Mouse (Mus musculus) heart, adult 11 months (tissue): ENCODE results near the gene Mindy3.

Source experiments
- DNase-seq: peaks from one replicate; pipeline ENCODE4 v3.0.0; 2022

Gene Mindy3

DNA sequence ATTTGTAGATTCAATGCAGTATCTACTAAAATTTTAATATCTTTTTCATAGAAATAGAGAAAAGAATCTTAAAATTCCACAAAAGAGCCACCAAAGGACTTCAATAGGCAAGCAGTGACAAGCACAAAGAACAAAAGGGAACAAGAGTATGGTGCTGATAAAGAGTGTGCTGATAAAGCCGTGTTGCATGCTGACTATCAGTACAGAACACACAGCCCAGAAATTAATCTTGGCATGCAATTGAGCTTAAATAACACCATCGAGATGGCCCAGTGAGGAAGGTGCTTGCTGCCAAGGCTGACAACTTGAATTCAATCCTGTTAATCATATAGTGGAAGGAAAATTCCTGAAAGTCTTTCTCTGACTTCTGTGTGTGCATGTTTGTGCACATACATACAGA, 50.8 kb downstream of the Mindy3 start:
- peak; percentile 23 for DNase-seq

DNA sequence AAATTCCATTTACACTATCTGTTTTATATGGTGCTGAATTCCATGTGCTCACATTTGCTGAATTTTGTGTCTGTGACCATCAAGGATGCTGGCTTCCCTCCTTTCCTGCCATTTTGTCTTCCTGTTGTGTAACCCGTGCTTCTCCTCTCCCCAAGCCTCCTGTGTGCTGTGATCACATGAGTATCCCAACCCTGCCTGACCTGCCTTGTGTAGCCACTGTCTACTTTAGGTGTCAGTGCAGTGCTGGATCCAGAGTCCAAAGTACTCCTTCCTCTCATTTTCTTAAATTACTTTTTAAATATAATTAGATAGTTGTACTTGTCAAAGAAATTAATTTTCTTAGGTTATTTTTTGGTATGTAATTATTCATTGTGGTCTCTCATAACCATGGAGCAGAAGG, 51.3 kb downstream of the Mindy3 start:
- DNase-seq = peak; percentile 18

DNA sequence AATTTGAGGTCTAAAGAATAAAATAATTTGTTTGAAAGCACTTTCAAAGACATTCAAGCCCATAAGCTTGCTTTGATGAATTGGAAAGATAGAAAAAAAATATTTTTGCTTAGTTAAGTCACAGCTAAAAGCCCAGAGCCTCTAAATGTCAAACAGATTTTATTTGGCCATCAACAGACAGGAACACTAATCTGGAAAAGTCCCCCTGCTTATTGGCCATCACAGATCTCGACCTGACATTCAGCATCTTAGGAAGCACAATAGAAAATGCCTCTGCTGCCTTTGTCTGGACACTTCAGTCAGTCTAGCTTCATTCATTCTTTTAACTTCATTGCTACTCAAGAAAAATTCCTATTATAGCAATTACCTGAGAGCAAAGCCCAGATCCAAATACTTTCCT, 58.0 kb downstream of the Mindy3 start:
- peak; percentile 68 for DNase-seq

DNA sequence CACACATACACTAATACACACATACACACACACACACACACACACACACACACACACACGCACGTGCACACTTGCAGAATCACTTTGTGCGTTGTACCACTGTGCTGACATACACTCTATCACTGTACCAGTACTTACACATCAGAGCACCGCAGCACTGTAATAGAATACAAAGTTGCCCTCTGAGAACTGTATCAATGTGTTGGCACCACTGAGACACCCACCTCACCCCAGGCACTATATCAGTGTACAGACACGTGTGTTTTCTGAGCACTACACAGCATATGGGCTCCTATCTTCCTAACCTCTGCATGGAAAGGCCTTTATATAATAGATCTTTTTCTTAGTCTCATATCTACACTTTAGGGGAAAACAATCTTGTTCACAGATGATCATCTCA, 64.4 kb downstream of the Mindy3 start:
- no peak for DNase-seq

DNA sequence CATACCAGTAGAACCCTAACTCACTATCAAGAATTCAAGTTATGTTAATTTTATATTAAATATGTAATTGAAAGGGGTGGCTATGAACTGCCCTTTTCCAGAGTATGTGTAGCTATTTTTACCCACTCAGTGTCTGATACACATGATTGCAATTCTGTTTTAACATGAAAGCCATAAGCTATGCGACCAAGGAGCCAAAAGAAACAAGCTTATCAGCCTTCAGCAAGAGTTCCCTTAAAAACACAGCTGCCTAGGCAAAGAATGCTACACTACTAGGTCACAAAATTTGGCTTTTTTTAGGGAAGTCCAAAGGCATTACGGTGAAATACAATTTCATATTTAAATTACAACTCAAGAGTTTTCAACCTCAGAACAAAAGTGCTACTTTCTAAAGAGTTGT, 70.4 kb downstream of the Mindy3 start:
- DNase-seq = peak; percentile 61

DNA sequence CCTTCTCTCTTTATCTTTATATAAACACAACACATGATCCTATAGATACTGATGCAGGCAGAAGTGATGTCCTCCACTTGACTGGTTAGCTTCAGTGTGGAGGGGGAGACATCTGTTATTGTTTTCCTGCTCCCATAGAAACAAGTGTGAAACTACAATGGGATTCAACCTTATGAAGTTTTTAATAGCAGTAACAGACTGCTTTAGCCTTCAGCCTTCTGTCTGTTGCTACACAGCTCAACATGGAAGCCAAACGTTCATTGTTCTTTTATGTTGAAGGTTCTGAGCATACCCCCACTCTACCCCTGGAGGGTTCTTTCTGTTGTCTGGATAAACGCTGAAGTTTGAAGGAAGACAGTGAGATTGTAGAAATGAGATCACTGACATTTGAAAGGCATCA, 87.3 kb downstream of the Mindy3 start:
- peak; percentile 8 for DNase-seq

DNA sequence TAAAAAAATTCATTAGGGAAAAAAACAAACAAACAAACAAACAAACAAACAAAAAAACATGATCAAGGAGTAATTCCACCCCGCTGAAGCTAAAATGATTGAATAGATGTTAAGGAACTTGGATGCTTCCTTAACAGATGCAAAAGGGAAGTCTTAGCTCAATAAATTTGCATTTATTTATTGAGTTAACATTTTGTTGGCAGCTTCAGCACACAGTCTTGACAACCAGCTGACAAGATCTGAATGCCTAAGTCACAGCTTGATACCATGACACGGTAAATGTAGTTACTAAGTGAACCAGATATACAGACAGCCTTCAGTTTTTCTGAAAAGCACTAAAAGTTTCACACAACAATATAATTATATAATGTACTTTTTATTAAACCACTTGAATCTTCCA, 89.7 kb downstream of the Mindy3 start:
- DNase-seq = no peak

DNA sequence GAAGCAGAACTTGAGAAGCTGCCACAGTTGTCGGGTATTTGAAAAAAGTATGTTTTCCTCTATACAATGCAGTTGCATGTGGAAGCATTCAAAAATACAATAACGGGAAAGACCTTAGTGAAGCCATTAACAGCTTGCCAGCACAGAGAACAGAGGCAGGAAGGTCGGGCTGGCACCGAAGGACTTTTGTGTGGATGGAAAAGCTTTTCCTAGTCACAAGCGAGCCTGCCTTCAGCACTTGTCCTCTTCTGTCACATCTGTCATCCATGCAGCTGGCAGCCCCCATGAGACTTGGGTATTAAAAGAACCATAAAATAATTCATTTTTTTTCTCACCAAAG, 90.2 kb downstream of the Mindy3 start:
- DNase-seq = no peak

DNA sequence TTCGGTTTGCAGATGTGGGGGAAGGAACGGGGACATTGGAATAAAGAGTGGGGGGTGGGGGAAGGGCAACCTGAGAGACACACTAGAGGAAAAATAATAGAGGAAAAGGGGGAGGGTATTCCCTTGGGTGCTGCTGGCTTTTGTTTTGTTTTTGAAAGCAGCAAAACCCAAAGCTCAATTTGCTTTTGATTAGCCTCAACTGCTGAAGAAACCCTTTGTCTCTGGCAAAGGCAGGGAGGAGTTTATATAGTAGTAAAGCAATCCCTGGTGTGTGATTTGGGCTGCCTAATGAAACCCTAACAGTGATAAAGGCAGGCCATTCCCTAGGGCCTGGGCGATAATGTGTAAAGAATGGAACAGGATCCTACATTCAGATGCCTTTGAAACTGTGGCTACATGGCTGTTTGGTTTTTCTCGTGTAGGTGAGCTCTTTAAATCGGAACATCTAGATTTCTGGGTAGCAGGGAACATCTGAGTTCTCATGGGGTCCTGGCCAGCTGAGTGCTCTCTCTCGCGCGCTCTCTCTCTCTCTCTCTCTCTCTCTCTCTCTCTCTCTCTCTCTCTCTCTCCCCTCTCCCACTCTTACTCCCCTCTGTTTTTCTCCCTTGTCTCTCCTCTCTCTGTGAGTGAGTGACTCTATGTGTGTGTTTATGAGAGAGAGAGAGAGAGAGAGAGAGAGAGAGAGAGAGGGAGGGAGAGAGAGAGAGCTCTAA, 90.8 kb downstream of the Mindy3 start:
- DNase-seq = peak; percentile 73

DNA sequence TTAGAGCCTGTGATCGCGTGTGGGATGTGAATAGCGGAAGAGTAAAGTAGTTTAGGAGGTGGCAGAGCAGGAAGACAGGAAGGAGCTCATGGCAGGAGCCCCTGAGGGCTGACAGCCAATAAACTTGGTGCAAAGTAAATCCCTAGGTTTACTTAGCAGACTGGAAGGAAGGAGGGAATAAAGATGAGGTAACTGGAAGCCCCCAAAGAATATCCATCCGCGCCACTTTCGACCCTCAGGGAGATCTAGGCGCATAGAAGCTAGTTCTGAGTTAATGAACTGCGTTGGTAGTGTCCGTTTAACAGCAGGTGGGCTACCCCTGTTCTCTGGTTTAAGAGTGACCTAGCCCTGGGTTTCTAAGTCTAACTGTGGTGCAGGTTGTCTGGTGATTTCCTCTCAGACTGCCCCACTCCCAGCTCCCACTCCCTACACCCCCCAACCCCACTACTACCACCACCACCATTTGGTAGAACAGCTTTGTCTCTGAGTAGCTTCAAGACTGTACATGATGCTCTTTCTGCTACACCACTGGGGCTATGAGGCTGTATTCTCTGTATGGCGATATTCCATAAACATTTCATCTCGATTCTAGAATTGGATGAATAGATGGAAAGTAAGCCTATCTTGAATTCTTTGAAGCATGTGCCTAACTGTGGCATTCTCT, 91.4 kb downstream of the Mindy3 start:
- peak; percentile 71 for DNase-seq

DNA sequence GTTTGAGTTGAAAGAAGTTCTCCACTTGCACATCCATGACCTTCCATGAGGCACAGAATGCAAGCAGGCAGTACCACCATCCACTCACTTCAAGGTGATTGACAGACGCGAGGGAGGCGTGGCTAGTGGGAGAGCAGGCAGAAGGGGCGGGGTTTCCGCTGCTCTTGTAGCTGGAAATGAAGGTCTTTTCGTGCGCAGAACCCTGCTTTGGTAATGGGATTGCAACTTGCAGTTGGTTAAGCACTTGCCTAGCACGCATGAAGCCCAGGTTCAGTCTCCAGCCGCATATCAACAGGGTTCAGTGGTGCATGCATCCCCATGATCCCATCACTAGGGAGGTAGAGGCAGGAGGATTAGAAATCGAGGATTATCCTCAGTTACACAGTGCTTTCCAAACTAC, 92.1 kb downstream of the Mindy3 start:
- peak; percentile 89 for DNase-seq

DNA sequence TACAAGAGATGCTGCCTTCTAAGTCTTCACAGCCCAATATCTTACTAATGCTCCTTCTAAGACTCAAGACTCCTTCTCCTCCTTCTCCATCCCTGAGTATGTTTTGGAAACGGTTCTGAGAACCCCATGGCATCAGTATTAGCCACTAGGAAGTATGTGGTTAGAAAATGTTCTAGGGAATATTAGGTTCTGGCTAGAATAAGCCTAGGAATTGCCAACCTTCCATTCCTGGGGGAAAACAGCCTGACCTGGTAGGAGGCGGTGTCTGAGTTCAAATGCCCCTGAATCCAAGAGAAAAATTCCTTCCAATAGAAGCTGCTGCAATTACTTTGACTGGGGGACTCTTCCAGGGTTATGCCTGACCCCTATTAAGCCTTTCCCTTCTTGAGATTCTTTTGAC, 93.4 kb downstream of the Mindy3 start:
- peak; percentile 89 for DNase-seq

DNA sequence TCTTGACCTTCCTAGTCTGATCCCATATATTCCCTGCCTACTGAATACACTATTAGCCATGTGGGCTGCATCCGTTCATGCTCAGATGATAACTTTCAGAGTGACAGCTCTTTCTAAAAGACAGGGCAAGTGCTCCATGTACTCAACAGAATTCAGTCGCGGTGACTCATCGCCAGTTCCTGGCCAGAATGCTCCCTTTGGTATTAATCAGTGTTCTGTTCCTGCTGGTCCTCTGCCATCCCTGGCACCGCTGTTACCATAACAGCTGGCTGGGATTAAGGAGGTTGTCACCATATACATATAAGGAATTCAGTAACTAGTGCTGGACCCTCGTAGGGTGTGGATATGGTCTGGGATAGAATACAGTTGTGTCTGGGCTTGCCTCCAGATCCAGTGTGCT, 93.9 kb downstream of the Mindy3 start:
- DNase-seq = peak; percentile 99

DNA sequence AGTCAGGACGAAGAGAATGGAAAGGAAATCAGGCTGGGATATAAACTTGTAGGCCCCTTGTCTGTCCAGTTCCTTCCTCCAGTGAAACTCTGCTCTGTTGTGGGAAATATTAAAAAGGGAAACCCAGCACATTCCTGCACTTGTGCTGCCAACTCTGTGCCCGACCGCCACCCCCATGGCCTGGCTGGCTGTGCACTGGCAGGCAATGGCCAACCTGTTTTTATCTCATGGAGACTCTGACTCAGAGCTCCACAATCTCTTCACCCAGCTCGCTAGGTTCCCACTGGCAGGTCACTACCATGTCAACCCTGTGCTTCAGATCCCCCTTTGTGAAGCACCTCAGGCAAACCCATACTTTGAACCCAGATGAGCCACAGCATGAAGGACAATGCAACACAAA, 98.4 kb downstream of the Mindy3 start:
- DNase-seq = peak; percentile 86

DNA sequence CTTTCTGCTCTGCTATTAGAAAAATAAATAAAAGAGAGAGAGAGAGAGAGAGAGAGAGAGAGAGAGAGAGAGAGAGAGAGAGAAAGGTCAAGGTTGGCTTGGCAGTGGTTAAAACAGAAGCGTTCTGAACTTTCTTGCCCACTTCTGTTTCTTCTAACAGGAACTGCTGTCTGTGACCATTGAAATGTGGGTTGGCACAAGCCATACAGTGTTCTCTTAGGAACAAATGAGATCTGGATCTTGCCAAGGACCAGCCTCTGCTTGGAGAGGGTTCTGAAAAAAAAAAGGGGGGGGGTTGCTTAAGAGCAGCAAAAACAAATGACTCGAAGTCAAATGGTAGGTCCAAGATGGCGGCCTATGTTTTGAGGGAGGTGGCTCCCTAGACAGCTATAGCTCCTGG, 100.6 kb downstream of the Mindy3 start:
- peak; percentile 82 for DNase-seq

DNA sequence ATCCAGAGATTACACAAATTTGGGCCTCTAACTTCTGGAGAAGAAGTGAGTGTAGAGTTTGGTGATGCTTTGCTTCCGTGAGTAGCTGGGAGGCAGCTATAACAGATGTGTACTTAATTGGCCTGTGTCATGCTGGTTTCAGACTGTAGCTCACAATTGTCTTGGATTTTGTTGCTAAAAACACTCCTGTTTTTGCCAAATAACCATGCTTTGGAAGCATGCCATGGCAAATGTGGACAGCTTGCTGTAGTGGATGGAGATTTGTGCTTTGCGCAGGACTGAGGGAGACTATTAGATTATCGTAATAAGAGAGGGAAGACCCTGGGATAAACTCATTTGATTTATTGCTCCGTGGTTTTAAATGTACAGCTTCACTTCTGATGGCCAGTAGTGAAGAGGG, 101.2 kb downstream of the Mindy3 start:
- DNase-seq = peak; percentile 96

DNA sequence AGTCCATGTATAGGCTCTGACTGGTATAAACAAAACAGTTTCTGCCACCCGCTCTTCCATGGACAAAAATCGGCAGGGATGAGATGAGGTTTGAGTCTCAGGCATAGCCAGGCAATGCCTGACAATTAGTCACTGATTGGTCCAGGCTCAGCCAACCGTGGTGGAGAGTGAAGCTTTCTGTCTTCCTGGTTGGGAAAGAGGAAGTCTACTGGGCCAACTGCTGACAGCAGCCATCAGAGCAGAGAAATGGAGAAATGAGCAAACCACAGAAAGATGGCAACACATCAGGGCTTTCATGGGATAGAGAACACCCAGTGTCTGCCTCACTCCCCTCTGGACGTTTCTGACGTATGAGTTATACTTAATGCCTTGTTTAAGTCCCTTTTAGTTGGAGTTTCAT, 101.9 kb downstream of the Mindy3 start:
- DNase-seq = peak; percentile 99

DNA sequence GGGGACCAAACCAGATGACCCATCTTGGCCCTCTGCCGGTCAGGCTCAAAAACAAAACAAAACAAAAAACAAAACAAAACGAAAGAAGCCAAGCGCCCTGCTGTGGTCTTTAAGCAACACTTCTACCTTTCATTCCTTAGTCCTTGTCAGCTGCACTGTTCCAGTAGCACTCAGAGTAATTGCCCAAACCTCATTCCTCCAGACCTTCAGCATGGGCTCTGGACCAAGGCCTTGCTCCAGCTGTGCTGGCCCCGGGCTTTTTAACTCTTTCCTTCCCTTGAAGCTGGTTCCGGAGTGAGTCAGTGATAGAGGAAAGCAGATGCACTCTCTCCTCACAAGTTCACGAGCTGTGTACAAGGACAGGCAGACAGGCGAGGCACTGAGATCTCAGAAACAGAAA, 102.9 kb downstream of the Mindy3 start:
- peak; percentile 96 for DNase-seq

DNA sequence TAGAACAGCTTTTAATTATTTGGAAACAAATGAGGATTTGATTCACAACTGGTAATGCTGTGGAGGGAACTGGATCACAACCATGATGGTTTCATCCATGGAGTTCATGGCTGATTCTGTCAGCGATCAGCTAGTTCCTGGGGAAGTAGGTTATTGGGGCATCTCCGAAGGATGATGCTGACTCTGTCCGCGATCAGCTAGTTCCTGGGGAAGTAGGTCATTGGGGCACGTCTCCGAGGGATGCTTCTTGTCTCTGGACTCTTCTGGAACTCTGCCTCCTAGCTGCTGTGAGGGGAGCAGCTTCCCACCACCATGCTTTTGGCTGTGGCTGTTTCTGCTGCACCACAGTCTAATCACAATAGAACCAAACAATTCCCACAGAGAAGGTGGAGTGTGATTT, 105.2 kb downstream of the Mindy3 start:
- peak; percentile 71 for DNase-seq

DNA sequence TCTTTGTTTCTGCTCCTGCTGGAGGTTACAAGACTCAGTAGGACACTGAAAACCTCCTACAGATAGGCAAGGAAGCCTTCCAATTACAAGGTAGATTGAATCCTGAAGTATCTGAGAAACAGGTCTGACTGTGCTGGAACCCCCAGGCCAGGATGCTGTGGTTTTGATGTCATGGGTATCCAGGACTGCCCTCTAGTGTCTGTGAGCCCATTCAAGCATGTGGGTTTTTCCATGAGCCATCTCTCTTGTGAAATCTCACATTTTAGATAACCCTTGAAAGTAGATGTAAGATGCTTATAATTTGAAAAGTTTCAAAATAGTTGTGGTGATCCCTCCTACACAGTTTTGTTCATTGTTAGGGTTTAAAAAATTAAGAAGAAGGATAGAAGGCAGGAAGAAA, 110.8 kb downstream of the Mindy3 start:
- DNase-seq = peak; percentile 45

DNA sequence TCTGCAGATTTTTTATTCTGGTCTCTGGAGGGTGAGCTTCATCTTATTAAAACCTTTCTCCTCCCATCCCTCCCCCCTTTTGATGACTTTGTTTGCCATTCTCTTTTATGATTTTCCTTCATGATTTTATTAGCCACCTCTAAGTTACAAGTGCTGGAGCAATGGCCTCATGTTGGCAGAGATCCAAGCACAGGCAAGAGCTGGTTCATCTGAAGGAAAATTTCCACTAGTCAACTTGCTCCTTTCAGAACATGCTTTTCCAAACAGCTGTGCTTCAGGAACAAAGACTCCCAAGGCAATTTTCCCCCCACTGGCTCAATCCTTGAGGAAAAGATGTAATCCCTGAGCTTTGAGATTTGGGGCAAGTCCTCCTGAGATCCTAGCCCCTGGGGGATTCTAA, 112.0 kb downstream of the Mindy3 start:
- peak; percentile 92 for DNase-seq

DNA sequence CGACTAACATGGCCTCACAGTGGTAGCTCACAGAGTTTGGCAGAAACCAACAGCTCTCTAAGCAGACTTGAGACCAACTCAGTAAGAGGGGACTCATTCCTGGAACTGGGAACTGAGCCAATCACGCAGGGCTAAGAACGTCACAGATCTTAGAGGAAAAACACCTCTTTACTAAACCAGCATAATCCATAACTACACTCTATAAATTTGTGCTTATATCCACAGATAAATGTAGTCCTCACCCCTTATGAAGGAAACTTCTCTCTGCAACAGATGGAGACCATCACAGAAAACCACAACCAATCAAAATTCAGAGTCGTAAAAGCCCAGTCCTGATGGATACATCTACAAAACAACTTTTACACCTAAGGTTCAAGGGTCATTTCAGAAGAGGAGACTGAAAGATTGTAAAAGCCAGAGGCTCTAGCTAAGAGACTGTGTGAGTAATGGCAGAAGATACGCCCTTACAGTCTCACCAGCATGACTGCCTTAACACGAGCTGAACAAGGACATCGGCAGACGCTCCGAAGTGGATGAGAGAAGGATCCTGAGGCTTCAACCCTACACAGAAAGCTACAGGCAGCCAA, 114.1 kb downstream of the Mindy3 start:
- peak; percentile 78 for DNase-seq

DNA sequence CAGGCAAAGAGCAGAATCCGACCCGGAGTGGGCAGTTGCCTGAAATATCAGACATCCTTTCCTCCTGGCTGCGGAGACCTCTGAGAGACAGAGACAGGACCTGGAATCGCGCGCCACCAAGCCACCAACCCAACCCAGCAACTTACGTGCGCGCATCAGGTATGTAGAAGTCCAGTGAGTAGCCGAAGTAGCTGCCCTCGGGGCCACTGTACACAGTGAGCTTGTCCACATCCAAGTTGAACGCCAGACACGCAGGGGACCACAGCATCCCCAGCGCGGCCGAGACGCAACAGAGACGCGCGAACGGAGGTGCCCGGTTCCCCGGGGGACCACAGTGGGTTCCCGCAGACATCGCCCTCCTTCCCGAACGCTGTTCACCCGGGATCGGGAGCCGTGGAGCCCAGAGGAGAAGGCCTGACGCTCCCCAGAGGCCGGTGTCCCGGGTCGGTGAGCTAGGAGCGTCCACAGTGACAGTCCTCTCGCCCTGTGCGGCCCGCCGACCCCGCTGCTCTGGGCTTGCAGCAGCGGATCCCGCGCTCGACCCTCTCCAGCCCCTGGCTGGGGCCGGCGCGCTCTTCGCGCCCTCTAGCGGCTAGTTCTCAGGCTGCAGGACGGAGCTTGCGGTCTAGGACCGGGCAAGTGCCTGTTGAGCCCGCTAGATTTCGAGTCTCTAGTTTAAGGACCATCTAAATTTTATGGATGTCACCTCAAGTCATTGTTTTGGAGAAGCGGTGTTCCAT, 117.7 kb downstream of the Mindy3 start, which contains the start of gene Itga8:
Itga8 (minus strand) TSS at position 492 of the 740 bp plus-strand sequence.
- DNase-seq = peak; percentile 96
